Mouse (Mus musculus) embryonic fibroblast, embryonic 13.5 days (primary cell): ENCODE results near the gene Fosl1.

Experiments
- CTCF ChIP-seq: IDR thresholded peaks from 2 replicates; pipeline ENCODE4 v1.5.1; 2011; ENCODE audit warnings: mild to moderate bottlenecking, control low read depth, low read length, moderate library complexity, borderline replicate concordance; ENCODE audit not compliant: insufficient read depth
- POLR2A ChIP-seq: IDR thresholded peaks from 2 replicates; pipeline ENCODE4 v1.6.1; 2011; ENCODE audit warnings: low read depth, mild to moderate bottlenecking, control low read depth, low read length, moderate library complexity

DNA sequence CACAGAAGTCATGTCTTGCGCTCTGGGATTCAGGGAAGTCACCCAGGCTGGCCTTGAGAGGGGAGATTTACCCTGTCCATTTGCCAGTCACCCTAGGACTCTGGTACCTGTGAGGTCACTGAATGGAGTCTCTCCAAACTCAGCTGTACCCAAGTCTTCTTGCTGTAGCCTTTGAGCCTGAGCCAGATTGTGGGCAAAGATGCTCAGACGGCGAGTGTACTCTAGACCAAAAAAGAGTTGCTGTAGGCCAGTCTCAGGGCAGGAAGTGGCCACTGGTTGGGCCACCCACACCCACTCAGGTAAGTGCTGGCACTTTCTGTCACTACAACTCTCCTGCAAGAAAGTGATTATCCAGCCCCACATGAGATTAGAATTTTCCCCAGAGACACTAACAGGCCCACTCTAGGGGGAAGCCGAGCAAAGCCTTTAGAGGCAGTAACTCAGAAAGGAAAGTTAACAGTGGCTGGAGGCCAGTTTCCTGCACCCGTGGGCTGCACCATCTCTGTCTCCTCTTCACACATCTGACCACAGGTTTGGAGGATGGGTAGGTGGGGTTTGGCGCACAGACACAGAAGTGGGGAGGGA lies 19.7 kb downstream of the Fosl1 start:
- TF ChIP-seq CTCF, result no peak
- no peak for TF ChIP-seq POLR2A
